Mouse (Mus musculus) brown adipose tissue, adult 24 weeks (tissue): ENCODE measurements around the gene 1700012B07Rik. TPM values are rescaled to one million over a fixed set of nuclear protein-coding genes. Genes with fewer than 3 reads are reported as not detected.

ENCODE experiments used
- H3K27ac ChIP-seq: fragments of 200-500 bp; replicated peaks from 2 replicates; pipeline ENCODE4 v1.5.1; 2012; ENCODE audit warnings: low read depth, mild to moderate bottlenecking, low read length
- H3K4me1 ChIP-seq: fragments of 200-500 bp; 2 replicates; pipeline ENCODE4 v1.6.1; 2012; ENCODE audit warnings: low read length, mixed read lengths; ENCODE audit not compliant: control insufficient read depth, insufficient read depth, insufficient read length
- H3K4me3 ChIP-seq: fragments of 200-500 bp; 2 replicates; pipeline ENCODE4 v1.5.1; 2012; ENCODE audit warnings: low read depth, mild to moderate bottlenecking, low read length, moderate library complexity; ENCODE audit not compliant: insufficient read depth
- polyA plus RNA-seq: library from polyadenylated mRNA; stranded (reverse); fragments of >200 nt; gene quantifications from 2 replicates; pipeline ENCODE4 v1.2.4, GENCODE M21; 2012; ENCODE audit not compliant: missing spikeins, insufficient read depth, insufficient read length

The 1700012B07Rik gene
- polyA plus RNA-seq, 1 experiment = not detected

DNA sequence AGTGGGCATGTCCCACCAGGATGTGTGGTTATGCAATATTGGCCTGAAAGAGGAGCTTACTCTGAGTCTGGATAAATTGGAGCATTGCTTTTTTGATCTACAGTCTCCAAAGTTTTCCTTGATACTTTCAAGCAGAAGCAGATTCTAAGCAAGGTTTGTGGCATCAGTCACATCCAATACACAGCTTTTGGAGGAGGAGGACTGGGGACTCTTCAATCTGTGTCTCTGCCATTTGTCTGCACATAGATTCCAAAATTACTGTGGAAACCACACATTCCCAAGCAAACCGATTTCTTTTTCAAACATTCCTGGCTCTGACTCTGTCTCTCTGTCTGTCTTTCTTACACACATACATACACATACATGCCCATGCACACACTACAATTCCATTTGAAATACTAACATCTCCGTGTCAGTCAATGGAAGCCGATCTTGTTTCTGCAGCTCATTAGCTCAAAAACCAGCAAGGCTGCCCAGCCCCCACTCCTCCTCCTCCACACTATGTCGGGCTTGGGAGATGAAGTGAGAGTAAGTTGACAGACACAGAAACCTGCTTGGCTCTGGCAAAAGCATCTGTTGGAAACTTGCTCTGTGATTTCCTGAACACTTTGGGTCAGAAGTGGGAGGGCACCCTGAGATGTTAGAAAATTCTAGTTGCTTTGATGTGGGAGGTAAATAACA, 18.5 kb downstream of the 1700012B07Rik start:
- Histone ChIP-seq H3K27ac (no peak overlapping the region), H3K4me3 (no peak overlapping the region), H3K4me1 (no peaks in the 10 kb centered on the region)

DNA sequence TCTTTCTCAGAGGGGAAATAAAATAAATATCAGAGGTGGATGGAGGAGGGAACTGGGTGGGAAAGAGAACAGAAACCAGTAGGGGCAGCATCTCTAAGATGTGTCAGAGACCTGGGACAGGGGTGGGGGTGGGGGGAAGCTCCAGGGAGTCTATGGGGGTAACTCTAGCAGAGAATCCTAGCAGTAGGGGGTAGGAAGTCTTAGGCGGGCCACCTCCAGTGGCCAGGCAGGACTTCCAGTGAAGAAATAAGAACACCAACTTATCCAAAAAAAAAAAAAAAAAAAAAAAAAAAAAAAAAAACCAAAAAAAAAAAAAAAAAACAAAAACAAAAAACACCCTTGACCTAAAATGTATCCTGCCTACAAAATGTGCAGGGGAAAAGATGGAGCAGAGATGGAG, 26.3 kb downstream of the 1700012B07Rik start:
- H3K27ac ChIP-seq = no peak overlapping the region
- no peaks in the 10 kb centered on the region for H3K4me1 ChIP-seq
- no peak overlapping the region for H3K4me3 ChIP-seq

DNA sequence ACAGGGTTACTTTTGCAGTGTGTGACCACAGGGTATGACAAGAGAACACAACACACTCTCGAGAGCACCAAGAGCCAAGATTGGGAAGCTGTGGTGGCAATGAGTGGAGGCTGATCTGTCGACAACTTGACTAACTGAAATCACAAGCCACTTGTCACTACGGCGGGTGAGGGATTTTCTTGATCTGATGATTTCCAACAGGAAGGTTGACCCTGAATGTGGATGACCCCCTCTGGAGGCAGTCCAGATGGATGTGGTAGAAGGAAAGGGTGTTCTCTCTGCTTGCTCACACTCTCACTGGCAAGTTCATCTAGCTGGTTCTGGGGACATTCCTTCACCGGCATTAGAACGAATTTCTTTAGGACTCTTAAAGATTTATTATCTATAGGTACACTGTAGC, 30.3 kb downstream of the 1700012B07Rik start:
- Histone ChIP-seq H3K27ac (no peak overlapping the region), H3K4me3 (no peak overlapping the region), H3K4me1 (no peaks in the 10 kb centered on the region)

DNA sequence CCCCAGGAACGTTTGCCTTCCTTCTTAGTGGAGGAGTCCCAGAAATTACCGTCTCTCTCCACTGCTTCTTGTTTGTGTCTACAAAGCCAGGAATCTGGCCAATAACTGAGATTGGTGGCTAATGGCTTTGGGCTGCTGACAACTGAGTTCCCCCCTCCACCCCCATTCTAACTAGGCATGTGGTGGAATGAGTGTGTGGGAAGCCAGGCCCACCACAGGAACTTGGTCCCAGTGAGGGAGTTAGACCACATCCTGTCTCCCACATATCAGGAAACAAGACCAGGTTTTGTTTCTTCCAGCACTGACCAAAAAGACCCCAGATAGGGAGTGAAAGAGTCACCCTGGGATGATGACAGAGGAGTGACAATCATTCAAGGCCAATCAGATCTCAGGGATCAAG, 32.3 kb downstream of the 1700012B07Rik start:
- Histone ChIP-seq H3K27ac (no peak overlapping the region), H3K4me1 (no peaks in the 10 kb centered on the region), H3K4me3 (no peak overlapping the region)

DNA sequence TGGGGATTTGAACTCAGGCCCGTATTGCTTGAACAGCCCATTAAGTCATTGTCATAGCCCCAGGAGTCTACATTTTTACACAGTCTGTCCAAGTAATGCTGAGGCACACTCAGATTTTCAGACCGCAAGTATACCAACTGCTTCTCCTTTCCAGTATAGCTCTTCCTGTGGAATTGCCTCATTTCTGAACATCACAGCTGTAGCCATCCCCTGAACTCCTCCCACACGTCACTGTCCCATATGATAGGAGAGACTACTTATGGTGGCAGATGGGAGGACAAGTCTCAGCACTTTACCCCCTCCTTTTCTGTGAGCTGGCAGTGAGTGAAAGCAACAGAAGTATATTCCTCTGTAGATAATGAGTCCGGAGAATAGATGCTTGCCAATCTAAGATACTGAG, 34.3 kb downstream of the 1700012B07Rik start:
- Histone ChIP-seq H3K4me3 (no peak overlapping the region), H3K4me1 (no peaks in the 10 kb centered on the region), H3K27ac (no peak overlapping the region)

DNA sequence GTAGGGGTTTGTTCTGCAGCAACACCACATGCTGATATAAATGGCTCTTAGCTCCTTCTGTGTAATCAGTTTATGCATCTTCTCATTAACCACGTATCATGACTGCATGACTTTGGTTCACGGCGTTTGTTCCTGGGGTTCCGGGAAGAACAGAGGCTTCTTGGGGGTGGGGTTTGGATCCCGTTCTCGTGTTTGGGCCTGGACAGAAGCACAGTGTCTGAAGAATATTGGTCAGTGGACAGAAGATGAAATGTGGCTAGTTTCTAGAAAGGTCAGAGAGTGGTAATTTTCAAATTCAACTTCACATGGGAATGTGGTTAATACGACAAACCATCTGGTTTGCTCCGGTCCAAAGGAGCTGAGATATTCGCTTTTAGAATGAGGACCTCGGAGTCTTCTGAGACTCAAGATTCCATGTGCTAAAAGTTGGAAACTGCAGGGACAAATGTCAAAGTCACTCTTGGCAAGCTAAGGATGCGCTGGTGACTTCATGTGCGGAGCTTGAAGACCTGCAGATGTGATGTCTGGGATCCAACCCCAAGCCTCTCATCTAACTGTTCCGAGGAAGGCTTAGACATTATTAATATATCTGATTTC, 35.3 kb downstream of the 1700012B07Rik start:
- no peak overlapping the region for H3K4me3 ChIP-seq
- H3K27ac ChIP-seq = no peak overlapping the region
- no peaks in the 10 kb centered on the region for H3K4me1 ChIP-seq

DNA sequence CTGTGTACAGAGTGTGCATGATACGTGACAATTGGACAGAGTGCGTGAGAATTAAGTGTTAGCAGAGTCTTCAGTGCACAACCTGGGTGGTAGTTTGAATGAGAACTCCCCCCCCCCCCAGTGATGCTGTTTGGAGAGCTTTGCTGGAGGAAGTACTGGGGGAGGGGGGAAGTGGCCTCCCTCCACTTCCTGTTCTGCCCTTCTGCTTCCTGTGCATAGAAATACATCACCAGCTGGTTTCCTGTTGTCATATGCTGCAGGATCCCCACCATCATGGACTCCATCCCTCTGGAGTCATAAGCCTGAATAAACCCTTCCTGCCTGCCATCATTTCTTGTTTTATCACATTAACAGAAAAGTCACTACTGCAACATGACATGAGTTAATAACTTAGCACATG, 35.9 kb downstream of the 1700012B07Rik start:
- Histone ChIP-seq H3K4me3 (no peak overlapping the region), H3K4me1 (no peaks in the 10 kb centered on the region), H3K27ac (no peak overlapping the region)

DNA sequence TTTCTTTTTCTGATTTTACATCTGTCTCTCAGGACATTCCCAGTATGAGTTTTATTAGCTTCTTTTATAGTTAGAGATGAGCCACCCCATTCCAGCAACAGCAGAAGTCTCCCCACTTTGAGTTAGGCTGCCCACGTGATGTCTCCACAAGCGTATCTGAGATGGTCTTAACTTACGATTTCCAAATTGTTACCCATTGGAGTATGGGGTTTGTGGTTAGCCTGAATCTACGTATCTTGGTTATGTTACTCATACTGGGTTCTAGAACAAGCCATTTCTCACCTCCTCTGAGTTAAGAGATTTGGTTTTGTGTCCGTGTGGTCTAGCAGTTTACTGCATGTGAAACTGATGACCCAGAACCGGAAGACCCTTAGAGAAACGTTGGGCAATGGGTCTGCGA, 37.6 kb downstream of the 1700012B07Rik start:
- no peak overlapping the region for H3K27ac ChIP-seq
- no peak overlapping the region for H3K4me3 ChIP-seq
- H3K4me1 ChIP-seq = no peaks in the 10 kb centered on the region

DNA sequence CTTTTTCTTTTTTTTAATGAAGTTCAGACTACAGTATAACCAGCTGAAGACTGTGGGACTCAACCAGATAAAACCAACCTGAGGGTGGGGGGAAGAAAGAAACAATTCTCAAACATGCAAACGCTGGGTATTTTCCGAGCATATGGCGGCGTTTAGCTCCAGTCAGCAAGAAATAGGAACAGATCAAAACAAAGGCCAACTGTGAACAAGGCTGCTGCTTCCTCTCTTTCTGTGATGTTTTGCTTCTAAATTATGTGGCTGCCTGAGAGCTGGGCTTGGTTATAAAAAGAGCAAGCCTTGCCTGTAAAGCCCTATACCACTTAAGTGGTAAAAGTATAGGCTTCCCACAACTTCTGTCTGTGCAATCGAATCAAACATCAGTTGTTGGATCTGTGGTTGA, 42.5 kb downstream of the 1700012B07Rik start:
- H3K4me3 ChIP-seq = no peak overlapping the region
- no peak overlapping the region for H3K27ac ChIP-seq
- no peaks in the 10 kb centered on the region for H3K4me1 ChIP-seq

DNA sequence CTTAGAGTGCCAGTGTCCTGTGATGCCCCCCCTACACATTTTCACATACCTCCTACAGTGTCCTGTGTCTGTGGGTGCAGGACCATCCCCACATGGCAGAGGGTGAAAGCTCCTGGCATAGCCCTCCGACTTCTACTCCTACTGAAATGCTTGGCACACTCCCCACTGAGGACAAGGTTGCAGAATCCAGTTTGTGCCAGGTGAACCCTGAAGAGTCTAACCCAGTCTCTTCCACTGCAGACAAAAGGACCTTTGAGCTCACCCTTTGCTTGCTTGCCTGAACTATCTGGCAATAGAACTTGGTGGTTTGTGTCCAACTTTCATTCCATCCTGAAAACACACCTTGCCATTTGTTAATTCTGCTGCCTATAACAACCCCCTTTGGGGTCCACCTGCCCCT, 56.5 kb downstream of the 1700012B07Rik start:
- no peaks in the 10 kb centered on the region for H3K4me1 ChIP-seq
- H3K27ac ChIP-seq = no peak overlapping the region
- H3K4me3 ChIP-seq = no peak overlapping the region

DNA sequence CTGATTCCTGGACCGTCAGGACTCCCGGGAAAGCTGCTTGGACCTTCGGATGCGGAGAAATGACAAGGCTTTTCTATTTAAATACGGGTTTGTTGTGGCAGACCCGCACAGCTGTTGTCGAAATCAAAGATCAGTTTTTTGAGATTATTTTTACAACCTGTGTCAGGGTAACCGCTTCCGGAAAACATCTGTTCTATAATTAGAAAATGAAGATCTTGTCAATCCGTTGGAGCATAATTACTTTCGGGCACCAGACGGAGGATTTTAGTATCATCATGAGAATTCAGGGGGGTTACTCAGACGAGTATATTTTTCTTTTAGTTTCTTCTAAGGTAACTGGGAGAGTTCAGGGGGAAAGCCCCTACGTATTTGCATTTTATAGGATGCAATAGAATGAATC, 57.7 kb downstream of the 1700012B07Rik start:
- Histone ChIP-seq H3K4me3 (no peak overlapping the region), H3K4me1 (no peaks in the 10 kb centered on the region), H3K27ac (no peak overlapping the region)

DNA sequence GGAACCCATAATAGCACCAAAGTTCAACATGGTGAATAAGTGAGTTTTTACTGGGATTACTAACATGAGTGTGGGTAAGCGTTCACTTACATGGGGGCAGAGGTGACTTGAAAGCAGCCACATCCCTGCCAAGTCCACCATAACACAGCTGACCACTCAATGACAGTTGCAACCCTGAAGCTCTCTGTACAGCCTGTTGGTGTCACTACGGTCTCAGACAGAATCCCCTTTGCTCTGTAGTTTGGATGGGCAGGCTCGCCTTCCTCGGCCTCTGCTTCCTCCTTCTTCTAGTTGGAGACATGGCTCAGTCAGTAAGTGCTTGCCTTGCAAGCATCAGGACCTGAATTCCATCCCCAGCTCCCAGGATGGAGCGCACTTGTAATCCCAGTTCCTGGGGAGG, 58.8 kb downstream of the 1700012B07Rik start:
- Histone ChIP-seq H3K27ac (no peak overlapping the region), H3K4me3 (no peak overlapping the region), H3K4me1 (no peaks in the 10 kb centered on the region)

DNA sequence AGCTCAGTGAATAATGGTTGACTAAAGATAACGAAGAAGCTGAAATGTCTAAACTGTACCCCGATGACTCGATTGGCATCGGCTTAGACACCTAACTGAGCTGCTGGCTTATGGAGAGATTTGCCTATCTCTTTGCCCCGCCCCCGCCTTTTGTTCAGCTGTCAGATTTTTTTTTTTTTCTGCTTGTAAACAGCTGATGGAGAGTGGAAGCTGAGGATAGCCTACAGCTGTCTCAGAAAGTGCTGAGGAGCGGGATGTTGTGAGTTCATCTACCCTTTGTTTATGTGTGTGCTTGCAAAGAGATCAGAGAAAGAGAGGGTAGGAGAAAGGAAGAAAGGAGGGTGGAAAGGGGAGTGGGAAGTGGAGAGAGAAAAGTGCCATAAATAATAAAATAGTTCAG, 67.8 kb downstream of the 1700012B07Rik start:
- H3K4me1 ChIP-seq = no peaks in the 10 kb centered on the region
- H3K27ac ChIP-seq = no peak overlapping the region
- H3K4me3 ChIP-seq = no peak overlapping the region

DNA sequence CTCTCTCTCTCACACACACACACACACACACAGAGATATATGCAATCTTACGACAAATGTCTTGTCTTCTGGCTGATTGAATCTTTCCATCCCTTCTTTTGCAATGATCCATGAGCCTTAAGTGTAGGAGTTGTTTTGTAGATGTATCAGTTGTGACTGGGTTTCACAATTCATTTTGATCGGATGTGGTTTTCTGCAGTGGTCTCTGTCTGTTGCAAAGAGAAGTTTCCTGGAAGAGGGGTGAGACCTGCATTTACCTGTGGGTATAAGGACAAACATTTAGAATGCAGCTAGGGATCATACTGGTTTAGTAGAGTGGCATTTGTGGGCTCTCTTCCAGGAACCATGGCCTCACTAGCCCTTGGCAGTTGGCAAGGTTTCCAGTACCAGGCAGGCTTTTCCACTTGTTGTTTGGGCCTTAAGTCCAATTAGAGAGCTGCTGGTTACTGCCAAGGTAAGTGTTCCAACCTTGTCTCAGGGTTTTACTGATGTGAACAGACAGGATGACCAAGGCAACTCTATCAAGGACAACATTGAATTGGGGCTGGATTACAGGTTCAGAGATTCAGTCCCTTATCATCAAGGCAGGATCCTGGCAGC, 69.1 kb downstream of the 1700012B07Rik start:
- H3K4me1 ChIP-seq = no peaks in the 10 kb centered on the region
- no peak overlapping the region for H3K4me3 ChIP-seq
- no peak overlapping the region for H3K27ac ChIP-seq

DNA sequence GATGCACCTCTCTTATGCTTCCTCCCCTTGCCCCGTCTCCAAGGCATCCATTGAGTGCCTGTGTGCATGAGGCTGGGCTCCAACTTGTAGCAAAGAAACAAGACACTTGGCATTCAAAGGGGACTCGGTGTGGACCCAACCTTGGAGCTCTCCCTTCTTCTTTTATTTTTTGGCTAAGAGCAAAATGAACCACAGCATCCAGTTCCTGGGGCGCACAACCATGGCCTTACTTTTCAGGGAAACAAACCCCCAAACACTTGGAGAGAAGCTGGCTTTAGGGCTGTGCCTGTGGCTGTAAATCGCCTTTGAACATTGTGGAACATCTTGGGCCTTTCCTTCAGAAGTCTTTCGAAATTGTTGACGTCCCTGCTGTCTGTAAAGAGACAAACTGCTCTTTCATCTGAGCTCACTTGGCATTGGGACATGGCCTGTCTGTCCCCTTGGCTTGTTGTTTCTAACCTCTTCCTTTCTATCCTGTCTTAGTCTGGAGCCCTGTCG, 73.7 kb downstream of the 1700012B07Rik start:
- no peak overlapping the region for H3K4me3 ChIP-seq
- H3K4me1 ChIP-seq = no peaks in the 10 kb centered on the region
- no peak overlapping the region for H3K27ac ChIP-seq
